Mouse (Mus musculus): Measurements from ENCODE around the gene Gm20388. TPM values are rescaled to one million over a fixed set of nuclear protein-coding genes. Genes with fewer than 3 reads are reported as not detected.
"Not testable (repeated sequence)": the region's sequence is repeated elsewhere in the genome, so short reads cannot be mapped to it uniquely, and the experiment has no call there.

Gene Gm20388
- polyA plus RNA-seq, 2 experiments, result 8.5 TPM; not detected in 1

- ATAC-seq (ENCODE audit: insufficient read depth) (peak; percentile 60), DNase-seq (ENCODE audit: low read depth in 3 of 3, low spot score in 3 of 3) (peak in 2 of 3 experiments; percentile 32 to 39)
- Histone ChIP-seq H3K4me2 (ENCODE audit: low read depth) (peak overlapping the region; percentile 89), H3K27me3 (ENCODE audit: control insufficient read depth, insufficient read depth, low read length) (no peaks in the 10 kb centered on the region), H3K9me3 (ENCODE audit: control insufficient read depth, low read length) (no peaks in the 10 kb centered on the region), H3K4me3 (ENCODE audit: insufficient read depth in 1 of 2, low read depth in 2 of 2, low read length in 2 of 2) (peak overlapping the region; percentile 29 to 71), H3K4me1 (replicated peaks; ENCODE audit: control insufficient read depth in 2 of 2, insufficient read depth in 2 of 2, low read length in 1 of 2) (peaks cover 8 to 21% of the 10 kb centered on the region in 2 experiments), H3K27ac (no peak overlapping the region), H3K36me3 (replicated peaks; ENCODE audit: control insufficient read depth, insufficient read depth, low read depth) (no peaks in the 10 kb centered on the region), H3K9ac (replicated peaks) (peak overlapping the region; percentile 77)
- WGBS (ENCODE audit: insufficient replicate concordance), result under 1% methylated on average over 14 of the region's 14 CpGs
- no peak for TF ChIP-seq CTCF (IDR thresholded peaks at IDR 0.05; ENCODE audit: low read depth)
- no peak for TF ChIP-seq EP300 (IDR thresholded peaks at IDR 0.05; ENCODE audit: low read depth)
Observed at GRCm38 (mm10) chr8:123807024-123807431, 3896.4 kb downstream of the Gm20388 start.

- no peak for TF ChIP-seq CTCF (IDR thresholded peaks at IDR 0.05; ENCODE audit: low read depth)
- peak; percentile 38; the same call in 1 of the 2 replicates for TF ChIP-seq EP300 (IDR thresholded peaks at IDR 0.05; ENCODE audit: low read depth)
- ATAC-seq (ENCODE audit: insufficient read depth) (no peak), DNase-seq (ENCODE audit: low read depth in 3 of 3, low spot score in 3 of 3) (no peak)
- Histone ChIP-seq H3K4me2 (ENCODE audit: low read depth) (peak overlapping the region; percentile 89), H3K9ac (replicated peaks) (peak overlapping the region; percentile 2; the same call in 1 of the 2 replicates), H3K4me3 (ENCODE audit: insufficient read depth in 1 of 2, low read depth in 2 of 2, low read length in 2 of 2) (peak overlapping the region in 1 of 2 experiments; percentile 29; a peak in 1 of 4 replicates), H3K27ac (no peak overlapping the region), H3K27me3 (ENCODE audit: control insufficient read depth, insufficient read depth, low read length) (no peaks in the 10 kb centered on the region), H3K4me1 (replicated peaks; ENCODE audit: control insufficient read depth in 2 of 2, insufficient read depth in 2 of 2, low read length in 1 of 2) (peaks cover 8 to 27% of the 10 kb centered on the region in 2 experiments), H3K36me3 (replicated peaks; ENCODE audit: control insufficient read depth, insufficient read depth, low read depth) (no peaks in the 10 kb centered on the region), H3K9me3 (ENCODE audit: control insufficient read depth, low read length) (no peaks in the 10 kb centered on the region)
- WGBS (ENCODE audit: insufficient replicate concordance), result 30% methylated on average over 6 of the region's 6 CpGs
Observed at GRCm38 (mm10) chr8:123807852-123808573, 3897.4 kb downstream of the Gm20388 start.

GRCm38 (mm10) chr8:123808671-123809070, 3898.0 kb downstream of the Gm20388 start:
- Histone ChIP-seq H3K27ac (no peak overlapping the region), H3K4me3 (ENCODE audit: insufficient read depth in 1 of 2, low read depth in 2 of 2, low read length in 2 of 2) (no peak overlapping the region), H3K4me1 (replicated peaks; ENCODE audit: control insufficient read depth in 2 of 2, insufficient read depth in 2 of 2, low read length in 1 of 2) (peaks cover 8 to 27% of the 10 kb centered on the region in 2 experiments), H3K36me3 (replicated peaks; ENCODE audit: control insufficient read depth, insufficient read depth, low read depth) (no peaks in the 10 kb centered on the region), H3K9me3 (ENCODE audit: control insufficient read depth, low read length) (no peaks in the 10 kb centered on the region), H3K27me3 (ENCODE audit: control insufficient read depth, insufficient read depth, low read length) (no peaks in the 10 kb centered on the region), H3K4me2 (ENCODE audit: low read depth) (no peak overlapping the region), H3K9ac (replicated peaks) (no peak overlapping the region)
- TF ChIP-seq CTCF (IDR thresholded peaks at IDR 0.05; ENCODE audit: low read depth) (no peak), EP300 (IDR thresholded peaks at IDR 0.05; ENCODE audit: low read depth) (no peak)
- no peak for DNase-seq (ENCODE audit: low read depth in 3 of 3, low spot score in 3 of 3)
- 79% methylated on average over 7 of the region's 7 CpGs for WGBS (ENCODE audit: insufficient replicate concordance)
- no peak for ATAC-seq (ENCODE audit: insufficient read depth)

- not testable (repeated sequence) for H3K9me3 ChIP-seq (ENCODE audit: control insufficient read depth, low read length); H3K9ac ChIP-seq (replicated peaks); H3K36me3 ChIP-seq (replicated peaks; ENCODE audit: control insufficient read depth, insufficient read depth, low read depth); DNase-seq (ENCODE audit: low read depth in 3 of 3, low spot score in 3 of 3); H3K27ac ChIP-seq; ATAC-seq (ENCODE audit: insufficient read depth); H3K4me3 ChIP-seq (ENCODE audit: insufficient read depth in 1 of 2, low read depth in 2 of 2, low read length in 2 of 2); H3K27me3 ChIP-seq (ENCODE audit: control insufficient read depth, insufficient read depth, low read length); H3K4me2 ChIP-seq (ENCODE audit: low read depth)
- H3K4me1 ChIP-seq (replicated peaks; ENCODE audit: control insufficient read depth in 2 of 2, insufficient read depth in 2 of 2, low read length in 1 of 2), result peaks cover 8 to 33% of the 10 kb centered on the region in 2 experiments
- 89% methylated on average over 4 of the region's 4 CpGs for WGBS (ENCODE audit: insufficient replicate concordance)
Observed at GRCm38 (mm10) chr8:123809342-123809741, 3898.7 kb downstream of the Gm20388 start.

GRCm38 (mm10) chr8:123812227-123812626, 3901.6 kb downstream of the Gm20388 start:
- no peak for TF ChIP-seq EP300 (IDR thresholded peaks at IDR 0.05; ENCODE audit: low read depth)
- no peak for TF ChIP-seq CTCF (IDR thresholded peaks at IDR 0.05; ENCODE audit: low read depth)
- DNase-seq (ENCODE audit: low read depth in 3 of 3, low spot score in 3 of 3) (no peak), ATAC-seq (ENCODE audit: insufficient read depth) (no peak)
- H3K36me3 ChIP-seq (replicated peaks; ENCODE audit: control insufficient read depth, insufficient read depth, low read depth), result no peaks in the 10 kb centered on the region
- H3K9me3 ChIP-seq (ENCODE audit: control insufficient read depth, low read length), result no peaks in the 10 kb centered on the region
- H3K4me2 ChIP-seq (ENCODE audit: low read depth), result no peak overlapping the region
- no peak overlapping the region for H3K4me3 ChIP-seq (ENCODE audit: insufficient read depth in 1 of 2, low read depth in 2 of 2, low read length in 2 of 2)
- no peak overlapping the region for H3K27ac ChIP-seq
- no peaks in the 10 kb centered on the region for H3K27me3 ChIP-seq (ENCODE audit: control insufficient read depth, insufficient read depth, low read length)
- H3K9ac ChIP-seq (replicated peaks), result no peak overlapping the region
- peaks cover 5 to 24% of the 10 kb centered on the region in 2 experiments for H3K4me1 ChIP-seq (replicated peaks; ENCODE audit: control insufficient read depth in 2 of 2, insufficient read depth in 2 of 2, low read length in 1 of 2)
- 68% methylated on average over 5 of the region's 5 CpGs for WGBS (ENCODE audit: insufficient replicate concordance)

Data from liver, embryonic 14.5 days (tissue).